23 mouse cellular contexts compared by ENCODE assay signal in genomic region chr1:78279128-78279527, GRCm38 (mm10). TPM values are rescaled to one million over a fixed set of nuclear protein-coding genes. Genes with fewer than 3 reads are reported as not detected.
DNase-seq lines count a peak whose midpoint lies in the region; ATAC-seq and TF ChIP-seq lines count a peak whose summit lies in the region.
"Had no signal": no experiment of that assay in that cellular context is flagged by ENCODE, and none has a peak within 500 bp of the region (broad histone marks: within the 10 kb centered on the region; RNA-seq: fewer than 3 reads in every experiment).

No protein-coding gene starts in this region.

- H3K27ac ChIP-seq in forebrain, embryonic 11.5 days (ENCODE audit: low read depth, low read length) = no peak overlapping the region
- no peak overlapping the region for H3K27ac ChIP-seq in forebrain, embryonic 16.5 days (ENCODE audit: low read length)
- H3K27ac ChIP-seq in intestine, embryonic 15.5 days = no peak overlapping the region
- no peak overlapping the region for H3K27ac ChIP-seq in intestine, postnatal 0 days (ENCODE audit: low read depth, low read length)
- H3K27ac ChIP-seq in lung, postnatal 0 days (ENCODE audit: low read length) = no peak overlapping the region
- H3K27ac ChIP-seq: embryonic facial prominence, embryonic 12.5 days; hindbrain, embryonic 15.5 days; liver, embryonic 13.5 days; neural tube, embryonic 13.5 days had no signal

- no peak overlapping the region for H3K4me2 ChIP-seq in forebrain, embryonic 11.5 days (ENCODE audit: low read depth, low read length, severe bottlenecking)
- no peak overlapping the region for H3K4me2 ChIP-seq in forebrain, embryonic 16.5 days (ENCODE audit: low read length)
- no peak overlapping the region for H3K4me2 ChIP-seq in intestine, embryonic 15.5 days (replicated peaks)
- H3K4me2 ChIP-seq in intestine, postnatal 0 days (replicated peaks; ENCODE audit: low read depth) = no peak overlapping the region
- no peak overlapping the region for H3K4me2 ChIP-seq in lung, postnatal 0 days (replicated peaks; ENCODE audit: low read depth, low read length)
- H3K4me2 ChIP-seq: embryonic facial prominence, embryonic 12.5 days; hindbrain, embryonic 15.5 days; liver, embryonic 13.5 days; midbrain, embryonic 11.5 days; neural tube, embryonic 13.5 days had no signal

- no peak overlapping the region for H3K9ac ChIP-seq in forebrain, embryonic 11.5 days (ENCODE audit: low read length)
- no peak overlapping the region for H3K9ac ChIP-seq in forebrain, embryonic 16.5 days (replicated peaks; ENCODE audit: low read depth, low read length)
- no peak overlapping the region for H3K9ac ChIP-seq in intestine, embryonic 15.5 days
- H3K9ac ChIP-seq in intestine, postnatal 0 days (ENCODE audit: low read depth, low read length) = no peak overlapping the region
- H3K9ac ChIP-seq in lung, postnatal 0 days (replicated peaks; ENCODE audit: low read depth) = no peak overlapping the region
- H3K9ac ChIP-seq: embryonic facial prominence, embryonic 12.5 days; hindbrain, embryonic 15.5 days; liver, embryonic 13.5 days; neural tube, embryonic 13.5 days had no signal

- no peak for TF ChIP-seq CTCF in intestine, postnatal 0 days (IDR thresholded peaks at IDR 0.05; ENCODE audit: low read depth)
- no peak for TF ChIP-seq CTCF in lung, postnatal 0 days (IDR thresholded peaks at IDR 0.05)

- no peaks in the 10 kb centered on the region for H3K36me3 ChIP-seq in forebrain, embryonic 11.5 days (ENCODE audit: control insufficient read depth, insufficient read depth, low read length)
- no peaks in the 10 kb centered on the region for H3K36me3 ChIP-seq in forebrain, embryonic 16.5 days (ENCODE audit: control insufficient read depth, insufficient read depth)
- no peaks in the 10 kb centered on the region for H3K36me3 ChIP-seq in intestine, embryonic 15.5 days
- H3K36me3 ChIP-seq in intestine, postnatal 0 days (ENCODE audit: control insufficient read depth, insufficient read depth) = no peaks in the 10 kb centered on the region
- no peaks in the 10 kb centered on the region for H3K36me3 ChIP-seq in lung, postnatal 0 days (ENCODE audit: insufficient read depth, low read length)
- H3K36me3 ChIP-seq: embryonic facial prominence, embryonic 12.5 days; hindbrain, embryonic 15.5 days; liver, embryonic 13.5 days; neural tube, embryonic 13.5 days had no signal

- no peaks in the 10 kb centered on the region for H3K4me1 ChIP-seq in forebrain, embryonic 11.5 days (replicated peaks; ENCODE audit: control insufficient read depth, insufficient read depth, low read length)
- no peaks in the 10 kb centered on the region for H3K4me1 ChIP-seq in forebrain, embryonic 16.5 days (replicated peaks; ENCODE audit: control insufficient read depth, insufficient read depth, low read length)
- H3K4me1 ChIP-seq in intestine, embryonic 15.5 days (replicated peaks) = no peaks in the 10 kb centered on the region
- H3K4me1 ChIP-seq in intestine, postnatal 0 days (replicated peaks; ENCODE audit: control insufficient read depth, insufficient read depth, low read length) = no peaks in the 10 kb centered on the region
- no peaks in the 10 kb centered on the region for H3K4me1 ChIP-seq in lung, postnatal 0 days (ENCODE audit: insufficient read depth, low read depth, low read length)
- H3K4me1 ChIP-seq: embryonic facial prominence, embryonic 12.5 days; hindbrain, embryonic 15.5 days; liver, embryonic 13.5 days had no signal

- no peaks in the 10 kb centered on the region for H3K27me3 ChIP-seq in forebrain, embryonic 11.5 days (ENCODE audit: control insufficient read depth, insufficient read depth, low read length)
- H3K27me3 ChIP-seq in forebrain, embryonic 16.5 days (replicated peaks; ENCODE audit: control insufficient read depth, insufficient read depth, low read length) = no peaks in the 10 kb centered on the region
- H3K27me3 ChIP-seq in intestine, embryonic 15.5 days (replicated peaks) = 0 out of 2 replicates have a peak, but pooled peaks cover 2% of the 10 kb centered on the region
- H3K27me3 ChIP-seq in intestine, postnatal 0 days (replicated peaks; ENCODE audit: control insufficient read depth, insufficient read depth, low read length) = no peaks in the 10 kb centered on the region
- H3K27me3 ChIP-seq in lung, postnatal 0 days (replicated peaks; ENCODE audit: insufficient read depth, low read length) = no peaks in the 10 kb centered on the region
- H3K27me3 ChIP-seq: CH12.LX; embryonic facial prominence, embryonic 12.5 days; hindbrain, embryonic 15.5 days; liver, embryonic 13.5 days; neural tube, embryonic 13.5 days had no signal

- ATAC-seq in forebrain, embryonic 11.5 days (replicated peaks; ENCODE audit: low FRiP score) = 0 out of 2 replicates have a peak, but pooled peaks have one; percentile 33
- no peak for ATAC-seq in forebrain, embryonic 16.5 days
- ATAC-seq in intestine, embryonic 15.5 days = 0 out of 2 replicates have a peak, but pooled peaks have one; percentile 72
- no peak for ATAC-seq in intestine, postnatal 0 days
- ATAC-seq in lung, postnatal 0 days = peak; percentile 72

- TF ChIP-seq EP300 in lung, postnatal 0 days (IDR thresholded peaks at IDR 0.05) = no peak

- H3K9me3 ChIP-seq in forebrain, embryonic 11.5 days (ENCODE audit: control insufficient read depth, low read length) = no peaks in the 10 kb centered on the region
- H3K9me3 ChIP-seq in forebrain, embryonic 16.5 days (ENCODE audit: control insufficient read depth, low read length) = no peaks in the 10 kb centered on the region
- no peaks in the 10 kb centered on the region for H3K9me3 ChIP-seq in intestine, embryonic 15.5 days
- no peaks in the 10 kb centered on the region for H3K9me3 ChIP-seq in intestine, postnatal 0 days (ENCODE audit: control insufficient read depth)
- H3K9me3 ChIP-seq in lung, postnatal 0 days (ENCODE audit: low read length) = no peaks in the 10 kb centered on the region
- H3K9me3 ChIP-seq: embryonic facial prominence, embryonic 12.5 days; hindbrain, embryonic 15.5 days; liver, embryonic 13.5 days; neural tube, embryonic 13.5 days had no signal

- no peak for DNase-seq in forebrain, embryonic 11.5 days (ENCODE audit: low spot score)
- peak; percentile 39 for DNase-seq in lung, postnatal 0 days (ENCODE audit: low spot score)
- DNase-seq in lung, postnatal 10 days = no peak
- peak; percentile 72 for DNase-seq in ZHBTc4 (ENCODE audit: low read depth, low spot score)
- no peak for DNase-seq in right cerebral cortex, postnatal 4 days
- DNase-seq: adrenal gland, postnatal 25 days; cerebellum, adult 18-20 months; cerebellum, postnatal 36 days; gastrocnemius, postnatal 10 days; heart, postnatal 14 days; kidney, postnatal 10 days; left cerebral cortex, postnatal 4 days; liver, embryonic 13.5 days; lung, postnatal 36 days; thymus, adult 2 months had no signal

- no peak overlapping the region for H3K4me3 ChIP-seq in forebrain, embryonic 11.5 days (ENCODE audit: low read depth, low read length)
- no peak overlapping the region for H3K4me3 ChIP-seq in forebrain, embryonic 16.5 days (replicated peaks; ENCODE audit: low read length)
- H3K4me3 ChIP-seq in intestine, embryonic 15.5 days (replicated peaks) = no peak overlapping the region
- H3K4me3 ChIP-seq in intestine, postnatal 0 days (ENCODE audit: low read depth, low read length) = no peak overlapping the region
- H3K4me3 ChIP-seq in lung, postnatal 0 days (ENCODE audit: low read depth, low read length) = no peak overlapping the region
- H3K4me3 ChIP-seq: embryonic facial prominence, embryonic 12.5 days; hindbrain, embryonic 15.5 days; liver, embryonic 13.5 days; neural tube, embryonic 13.5 days had no signal

- WGBS in forebrain, embryonic 11.5 days = 52% methylated on average over 3 of the region's 3 CpGs
- WGBS in forebrain, embryonic 16.5 days = 45% methylated on average over 3 of the region's 3 CpGs
- WGBS in intestine, embryonic 15.5 days = 16% methylated on average over 3 of the region's 3 CpGs
- WGBS in intestine, postnatal 0 days = 20% methylated on average over 3 of the region's 3 CpGs
- WGBS in lung, postnatal 0 days = 10% methylated on average over 3 of the region's 3 CpGs

RNA-seq across cellular contexts. Expression of gene Sgpp2, which starts 31.0 kb away (rescaled TPM):
- polyA plus RNA-seq in forebrain, embryonic 11.5 days (2014; fragmentation: Nextera tagmentation; extraction: Ambion mirVana) = 1.5 and 3.2 TPM in 2 replicates
- 0.43 and 0.89 TPM in 2 replicates for polyA plus RNA-seq in forebrain, embryonic 16.5 days (2015; fragmentation: Nextera tagmentation; extraction: Ambion mirVana)
- polyA plus RNA-seq in intestine, embryonic 15.5 days (2015; fragmentation: Nextera tagmentation; extraction: Ambion mirVana) = 35.9 and 37.9 TPM in 2 replicates
- polyA plus RNA-seq in intestine, postnatal 0 days (2015; fragmentation: Nextera tagmentation; extraction: Ambion mirVana) = 23.0 and 25.9 TPM in 2 replicates
- polyA plus RNA-seq in lung, postnatal 0 days (2015; fragmentation: Nextera tagmentation; extraction: Ambion mirVana) = 10.9 and 14.0 TPM in 2 replicates

Comparison
In these comparisons a context has a peak if more than half of its experiments do, and no peak if none do; other contexts are left out.
1. ATAC-seq: peak in forebrain, embryonic 11.5 days (single experiment), intestine, embryonic 15.5 days (single experiment) and lung, postnatal 0 days (single experiment); none in forebrain, embryonic 16.5 days (single experiment) and intestine, postnatal 0 days (single experiment).
2. DNase-seq: peak in lung, postnatal 0 days (single experiment) and ZHBTc4 (single experiment); none in forebrain, embryonic 11.5 days (single experiment), lung, postnatal 10 days (single experiment) and right cerebral cortex, postnatal 4 days (single experiment).